ENCODE assay signal across 8 mouse cellular contexts in the genomic region with DNA sequence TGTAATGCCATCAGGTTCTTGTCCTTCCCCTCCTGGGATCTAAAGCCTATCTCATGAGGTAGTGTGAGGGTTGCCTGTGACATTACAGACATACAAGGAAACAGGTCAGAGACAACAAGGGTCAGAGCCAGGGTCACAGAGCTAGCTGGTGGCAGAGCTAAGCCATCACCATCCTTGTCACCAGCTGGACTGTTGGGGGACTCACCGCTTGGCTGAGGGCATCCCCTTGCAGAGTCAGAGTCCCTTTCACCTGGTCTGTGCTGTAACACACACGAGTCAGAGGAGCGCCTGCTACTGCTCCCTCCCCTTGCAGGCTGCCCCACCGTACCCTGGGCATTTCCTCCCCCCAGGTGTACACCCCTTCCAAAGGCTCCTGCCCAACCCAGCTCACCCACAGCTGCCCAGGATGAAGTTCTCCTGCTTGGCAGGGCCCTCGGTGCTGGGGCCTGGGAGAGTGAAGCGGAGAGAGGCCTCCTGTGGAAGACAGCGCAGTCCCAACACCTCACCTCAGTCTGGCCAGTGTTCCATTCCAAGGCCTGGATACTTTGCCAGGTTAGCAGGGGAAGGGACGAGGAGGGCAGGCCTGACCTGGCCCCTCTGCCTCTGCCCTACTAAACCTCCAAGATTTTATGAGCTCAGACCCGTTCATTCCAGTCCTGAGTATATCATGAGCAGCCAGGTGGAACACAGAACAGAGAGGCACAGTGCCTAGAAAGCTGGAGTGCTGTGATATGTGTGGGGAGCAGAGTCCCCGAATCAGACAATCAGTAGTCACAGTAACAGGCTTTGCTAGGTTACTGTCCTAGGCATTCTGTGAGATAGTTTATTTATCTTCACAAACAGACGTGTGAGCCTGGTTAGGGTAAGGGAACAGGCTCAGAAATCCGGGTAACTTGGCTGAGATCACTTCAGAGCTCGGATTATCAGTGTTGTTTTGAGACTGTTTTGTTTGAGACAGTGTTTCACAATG. TPM values are rescaled to one million over a fixed set of nuclear protein-coding genes. Genes with fewer than 3 reads are reported as not detected.
A peak's percentile ranks its signal among the peaks of the same experiment; 100 is the strongest.
DNase-seq lines count a peak whose midpoint lies in the region; ATAC-seq and TF ChIP-seq lines count a peak whose summit lies in the region.

No protein-coding gene starts in this region.

- TF ChIP-seq CTCF in bone marrow macrophage, adult 2 months (IDR thresholded peaks at IDR 0.05; ENCODE audit: low read depth, low read length), result no peak

- ATAC-seq in heart, embryonic 15.5 days (replicated peaks; ENCODE audit: insufficient number of reproducible peaks, insufficient read depth, low FRiP score, low read depth), result no peak
- ATAC-seq in forebrain, embryonic 13.5 days, result no peak

- no peak for DNase-seq in heart, postnatal 25 days (ENCODE audit: low spot score)
- peak; percentile 45 to 72 for DNase-seq in kidney, postnatal 25 days
- DNase-seq in naive thymus-derived CD4-positive, alpha-beta T cell, adult 2 months (ENCODE audit: low read depth), result peak; percentile 7
- DNase-seq in right cerebral cortex, postnatal 4 days, result no peak
- DNase-seq in thymus, postnatal 25 days, result no peak

- peak overlapping the region; percentile 86 for H3K4me3 ChIP-seq in heart, embryonic 15.5 days
- H3K4me3 ChIP-seq in bone marrow macrophage, adult 2 months (ENCODE audit: insufficient read depth, low read length), result peak overlapping the region; percentile 69
- peak overlapping the region; percentile 54 for H3K4me3 ChIP-seq in forebrain, embryonic 13.5 days

- peak overlapping the region; percentile 63 for H3K27ac ChIP-seq in heart, embryonic 15.5 days
- H3K27ac ChIP-seq in bone marrow macrophage, adult 2 months (ENCODE audit: insufficient read depth, low read depth, low read length), result peak overlapping the region; percentile 60
- H3K27ac ChIP-seq in forebrain, embryonic 13.5 days, result peak overlapping the region; percentile 27; the same call in 1 of the 2 replicates

- TF ChIP-seq POLR2A in bone marrow macrophage, adult 2 months (IDR thresholded peaks at IDR 0.05; ENCODE audit: borderline replicate concordance, low read depth, low read length), result no peak

- H3K9me3 ChIP-seq in heart, embryonic 15.5 days (replicated peaks), result no peaks in the 10 kb centered on the region
- H3K9me3 ChIP-seq in forebrain, embryonic 13.5 days (replicated peaks), result no peaks in the 10 kb centered on the region

- no peaks in the 10 kb centered on the region for H3K27me3 ChIP-seq in heart, embryonic 15.5 days
- no peaks in the 10 kb centered on the region for H3K27me3 ChIP-seq in forebrain, embryonic 13.5 days

- intact Hi-C loops in heart, postnatal 25 days (cut with DNase I), result loop anchor here (5.0 kb wide), 1 partner anchor 45 kb away; no protein-coding TSS in a partner anchor

- H3K9ac ChIP-seq in heart, embryonic 15.5 days, result peak overlapping the region; percentile 74
- H3K9ac ChIP-seq in forebrain, embryonic 13.5 days, result peak overlapping the region; percentile 65

- peak overlapping the region; percentile 94 for H3K4me2 ChIP-seq in heart, embryonic 15.5 days
- H3K4me2 ChIP-seq in forebrain, embryonic 13.5 days, result peak overlapping the region; percentile 76

- peaks cover 29% of the 10 kb centered on the region for H3K36me3 ChIP-seq in heart, embryonic 15.5 days
- H3K36me3 ChIP-seq in forebrain, embryonic 13.5 days (ENCODE audit: poor library complexity, severe bottlenecking), result peaks cover 51% of the 10 kb centered on the region

- WGBS in heart, embryonic 15.5 days, result 44% methylated on average over 13 of the region's 13 CpGs
- WGBS in forebrain, embryonic 13.5 days, result 57% methylated on average over 13 of the region's 13 CpGs

- peaks cover 11% of the 10 kb centered on the region for H3K4me1 ChIP-seq in heart, embryonic 15.5 days (replicated peaks)
- H3K4me1 ChIP-seq in bone marrow macrophage, adult 2 months (ENCODE audit: control insufficient read depth, insufficient read depth, low read length), result peaks cover 27% of the 10 kb centered on the region
- H3K4me1 ChIP-seq in forebrain, embryonic 13.5 days, result peaks cover 11% of the 10 kb centered on the region

RNA-seq across cellular contexts. Expression of gene Rogdi, which starts 1.0 kb away (rescaled TPM):
- polyA plus RNA-seq in heart, embryonic 15.5 days (2015; fragmentation: Nextera tagmentation; extraction: Ambion mirVana), result 46.9 and 57.0 TPM in 2 replicates
- total RNA-seq in heart, postnatal 25 days (2021), result 10 to 100 TPM; 20.8 to 22.4 TPM
- 72.5 and 76.6 TPM in 2 replicates for polyA plus RNA-seq in bone marrow macrophage, adult 2 months (2012; ENCODE audit: insufficient read depth, insufficient read length, missing spikeins)
- 88.1 and 102 TPM in 2 replicates for polyA plus RNA-seq in forebrain, embryonic 13.5 days (2015; fragmentation: Nextera tagmentation; extraction: Ambion mirVana)

RNA-seq across cellular contexts. Expression of gene Smim22, which starts 5.2 kb away (rescaled TPM):
- 3.3 and 5.9 TPM in 2 replicates for polyA plus RNA-seq in heart, embryonic 15.5 days (2015; fragmentation: Nextera tagmentation; extraction: Ambion mirVana)
- total RNA-seq in heart, postnatal 25 days (2021), result not detected
- not detected in 2 replicates for polyA plus RNA-seq in bone marrow macrophage, adult 2 months (2012; ENCODE audit: insufficient read depth, insufficient read length, missing spikeins)
- polyA plus RNA-seq in forebrain, embryonic 13.5 days (2015; fragmentation: Nextera tagmentation; extraction: Ambion mirVana), result 1.5 TPM in 1 of 2 replicates, not detected in the other

RNA-seq across cellular contexts. Expression of gene Sept12, which starts 14.7 kb away (rescaled TPM):
- not detected in 2 replicates for polyA plus RNA-seq in heart, embryonic 15.5 days (2015; fragmentation: Nextera tagmentation; extraction: Ambion mirVana)
- total RNA-seq in heart, postnatal 25 days (2021), result not detected
- polyA plus RNA-seq in bone marrow macrophage, adult 2 months (2012; ENCODE audit: insufficient read depth, insufficient read length, missing spikeins), result not detected in 2 replicates
- polyA plus RNA-seq in forebrain, embryonic 13.5 days (2015; fragmentation: Nextera tagmentation; extraction: Ambion mirVana), result not detected in 2 replicates

RNA-seq across cellular contexts. Expression of gene Glyr1, which starts 37.3 kb away (rescaled TPM):
- 78.8 and 93.9 TPM in 2 replicates for polyA plus RNA-seq in heart, embryonic 15.5 days (2015; fragmentation: Nextera tagmentation; extraction: Ambion mirVana)
- total RNA-seq in heart, postnatal 25 days (2021), result 10 to 100 TPM; 42.4 to 46.8 TPM
- 84.0 and 94.6 TPM in 2 replicates for polyA plus RNA-seq in bone marrow macrophage, adult 2 months (2012; ENCODE audit: insufficient read depth, insufficient read length, missing spikeins)
- 188 and 207 TPM in 2 replicates for polyA plus RNA-seq in forebrain, embryonic 13.5 days (2015; fragmentation: Nextera tagmentation; extraction: Ambion mirVana)

RNA-seq across cellular contexts. Expression of gene Ubn1, which starts 37.5 kb away (rescaled TPM):
- polyA plus RNA-seq in heart, embryonic 15.5 days (2015; fragmentation: Nextera tagmentation; extraction: Ambion mirVana), result 11.8 and 15.7 TPM in 2 replicates
- 10 to 100 TPM; 23.5 to 30.8 TPM for total RNA-seq in heart, postnatal 25 days (2021)
- polyA plus RNA-seq in bone marrow macrophage, adult 2 months (2012; ENCODE audit: insufficient read depth, insufficient read length, missing spikeins), result 35.1 and 37.6 TPM in 2 replicates
- 18.0 and 18.2 TPM in 2 replicates for polyA plus RNA-seq in forebrain, embryonic 13.5 days (2015; fragmentation: Nextera tagmentation; extraction: Ambion mirVana)

Comparison
In these comparisons a context has a peak if more than half of its experiments do, and no peak if none do; other contexts are left out.
1. DNase-seq: peak in kidney, postnatal 25 days (2 of 2) and naive thymus-derived CD4-positive, alpha-beta T cell, adult 2 months (single experiment); none in heart, postnatal 25 days (single experiment), right cerebral cortex, postnatal 4 days (single experiment) and thymus, postnatal 25 days (single experiment).
2. Peak in every context shown above with its lines, with median percentiles within 50 percentile points of each other: H3K27ac ChIP-seq and H3K4me3 ChIP-seq.